Mouse (Mus musculus) forelimb bud, embryonic 11.5 days (tissue): Measurements from ENCODE around the gene Ndufaf2.

Source experiments
- DNase-seq: peaks from one replicate; pipeline ENCODE4 v3.0.0-alpha.2; 2012; ENCODE audit warnings: low read depth, low spot score

Ndufaf2 gene

GRCm38 (mm10) chr13:107961972-107962371 lies 196.5 kb downstream of the Ndufaf2 start:
- DNase-seq = no peak

GRCm38 (mm10) chr13:107961501-107961900 lies 196.9 kb downstream of the Ndufaf2 start:
- DNase-seq = no peak

GRCm38 (mm10) chr13:107960549-107960948 lies 197.9 kb downstream of the Ndufaf2 start:
- no peak for DNase-seq

GRCm38 (mm10) chr13:107959891-107960290 lies 198.5 kb downstream of the Ndufaf2 start:
- DNase-seq = no peak

GRCm38 (mm10) chr13:107956246-107956645 lies 202.2 kb downstream of the Ndufaf2 start:
- DNase-seq = no peak

GRCm38 (mm10) chr13:107955327-107956110 lies 202.9 kb downstream of the Ndufaf2 start:
- no peak for DNase-seq

- DNase-seq = no peak
Observed at GRCm38 (mm10) chr13:107954445-107955261, 203.8 kb downstream of the Ndufaf2 start.

GRCm38 (mm10) chr13:107954100-107954444 lies 204.4 kb downstream of the Ndufaf2 start:
- DNase-seq = no peak
